Mouse (Mus musculus) kidney, postnatal 0 days (tissue): ENCODE results near the gene Gse1. TPM values are rescaled to one million over a fixed set of nuclear protein-coding genes. Genes with fewer than 3 reads are reported as not detected.

Experiments
- ATAC-seq: fragments of 200-750 bp; cut with Nextera tagmentation; replicated peaks from 2 replicates; pipeline ENCODE4 v1.8.0; 2017; ENCODE audit warnings: low read depth, moderate number of reproducible peaks, moderate TSS enrichment, moderate library complexity; ENCODE audit not compliant: low FRiP score
- DNase-seq: peaks from one replicate; pipeline ENCODE4 v3.0.0-alpha.2; 2016; ENCODE audit warnings: low spot score
- H3K27ac ChIP-seq: fragments of 300-500 bp; sonication (generic); 2 replicates; pipeline ENCODE4 v1.5.1; 2014; ENCODE audit warnings: mild to moderate bottlenecking
- H3K27me3 ChIP-seq: fragments of 300-500 bp; sonication (generic); 2 replicates; pipeline ENCODE4 v1.6.1; 2014; ENCODE audit warnings: low read length, mixed read lengths; ENCODE audit not compliant: insufficient read depth
- H3K36me3 ChIP-seq: fragments of 300-500 bp; sonication (generic); 2 replicates; pipeline ENCODE4 v1.6.1; 2014; ENCODE audit warnings: low read length, mixed read lengths; ENCODE audit not compliant: insufficient read depth
- H3K4me1 ChIP-seq: fragments of 300-500 bp; sonication (generic); replicated peaks from 2 replicates; pipeline ENCODE4 v1.6.1; 2014; ENCODE audit warnings: antibody characterized with exemption, low read length, mixed read lengths; ENCODE audit not compliant: insufficient read depth
- H3K4me2 ChIP-seq: fragments of 300-500 bp; sonication (generic); 2 replicates; pipeline ENCODE4 v1.6.1; 2014; ENCODE audit warnings: mild to moderate bottlenecking, low read length, moderate library complexity, mixed read lengths
- H3K4me3 ChIP-seq: fragments of 300-500 bp; sonication (generic); replicated peaks from 2 replicates; pipeline ENCODE4 v1.5.1; 2014; ENCODE audit warnings: low read depth, low read length
- H3K9ac ChIP-seq: fragments of 300-500 bp; sonication (generic); 2 replicates; pipeline ENCODE4 v1.6.1; 2014; ENCODE audit warnings: low read depth, low read length
- H3K9me3 ChIP-seq: fragments of 300-500 bp; sonication (generic); replicated peaks from 2 replicates; pipeline ENCODE4 v1.6.1; 2016; ENCODE audit warnings: low read length, inconsistent platforms, mixed read lengths
- CTCF ChIP-seq: IDR thresholded peaks from 2 replicates; pipeline ENCODE4 v1.5.1; 2016; ENCODE audit warnings: antibody characterized with exemption, low read depth, mild to moderate bottlenecking, moderate library complexity
- WGBS: fragments of 180-500 bp; shearing (Covaris S2); extraction: QIAGEN DNeasy Blood & Tissue Kit; methylation state at CpG from one replicate; pipeline ENCODE4 v1.1.7; 2014; 5-methylcytosine and 5-hydroxymethylcytosine counted together
- polyA plus RNA-seq: library from polyadenylated mRNA; unstranded; fragments of >200 nt; fragmentation: Nextera tagmentation; extraction: Ambion mirVana; gene quantifications from 2 replicates; pipeline ENCODE4 v1.2.1, GENCODE M21; 2015

The Gse1 gene
- polyA plus RNA-seq, 1 experiment from 2014 or later = 8.4 TPM

GRCm38 (mm10) chr8:120497503-120497946 lies 269.3 kb downstream of the Gse1 start:
- ATAC-seq = no peak
- Histone ChIP-seq H3K27me3 (no peaks in the 10 kb centered on the region), H3K9me3 (no peaks in the 10 kb centered on the region), H3K4me3 (no peak overlapping the region), H3K27ac (no peak overlapping the region), H3K36me3 (no peaks in the 10 kb centered on the region), H3K4me1 (peaks cover 70% of the 10 kb centered on the region), H3K4me2 (no peak overlapping the region), H3K9ac (no peak overlapping the region)
- 45% methylated on average over 11 of the region's 11 CpGs for WGBS
- no peak for DNase-seq
- TF ChIP-seq CTCF = no peak

GRCm38 (mm10) chr8:120498349-120498831 lies 270.1 kb downstream of the Gse1 start:
- Histone ChIP-seq H3K4me1 (peaks cover 63% of the 10 kb centered on the region), H3K27ac (peak overlapping the region; percentile 64; the same call in 1 of the 2 replicates), H3K4me3 (no peak overlapping the region), H3K9ac (0 out of 2 replicates have a peak overlapping the region, but pooled peaks have one; percentile 14), H3K36me3 (no peaks in the 10 kb centered on the region), H3K27me3 (no peaks in the 10 kb centered on the region), H3K4me2 (peak overlapping the region; percentile 0; the same call in 1 of the 2 replicates), H3K9me3 (no peaks in the 10 kb centered on the region)
- ATAC-seq = peak; percentile 5; the same call in 1 of the 2 replicates
- TF ChIP-seq CTCF = no peak
- no peak for DNase-seq
- WGBS = 23% methylated on average over 4 of the region's 4 CpGs

GRCm38 (mm10) chr8:120498926-120499605 lies 270.8 kb downstream of the Gse1 start:
- H3K4me1 ChIP-seq = peaks cover 59% of the 10 kb centered on the region
- H3K9ac ChIP-seq = no peak overlapping the region
- WGBS = 28% methylated on average over 9 of the region's 9 CpGs
- TF ChIP-seq CTCF = no peak
- no peak overlapping the region for H3K4me3 ChIP-seq
- H3K27me3 ChIP-seq = no peaks in the 10 kb centered on the region
- H3K4me2 ChIP-seq = 0 out of 2 replicates have a peak overlapping the region, but pooled peaks have one; percentile 0
- no peaks in the 10 kb centered on the region for H3K36me3 ChIP-seq
- ATAC-seq (peak; percentile 74), DNase-seq (no peak)
- no peaks in the 10 kb centered on the region for H3K9me3 ChIP-seq
- H3K27ac ChIP-seq = peak overlapping the region; percentile 64

- H3K9ac ChIP-seq = no peak overlapping the region
- 74% methylated on average over 8 of the region's 8 CpGs for WGBS
Observed at GRCm38 (mm10) chr8:120500701-120501261, 272.5 kb downstream of the Gse1 start.

GRCm38 (mm10) chr8:120501426-120501825 lies 273.2 kb downstream of the Gse1 start:
- peaks cover 64% of the 10 kb centered on the region for H3K4me1 ChIP-seq
- H3K36me3 ChIP-seq = no peaks in the 10 kb centered on the region
- H3K27me3 ChIP-seq = no peaks in the 10 kb centered on the region
- H3K4me3 ChIP-seq = no peak overlapping the region
- H3K9me3 ChIP-seq = no peaks in the 10 kb centered on the region
- H3K27ac ChIP-seq = 0 out of 2 replicates have a peak overlapping the region, but pooled peaks have one; percentile 6
- DNase-seq = no peak
- no peak for ATAC-seq
- no peak overlapping the region for H3K9ac ChIP-seq
- no peak overlapping the region for H3K4me2 ChIP-seq
- TF ChIP-seq CTCF = no peak
- WGBS = 89% methylated on average over 5 of the region's 5 CpGs

More at GRCm38 (mm10) chr8:120500701-120501261, 272.5 kb downstream of the Gse1 start:
- 0 out of 2 replicates have a peak overlapping the region, but pooled peaks have one; percentile 25 for H3K27ac ChIP-seq
- no peak for ATAC-seq
- no peak for TF ChIP-seq CTCF
- DNase-seq = no peak
- H3K4me3 ChIP-seq = no peak overlapping the region
- peaks cover 61% of the 10 kb centered on the region for H3K4me1 ChIP-seq
- no peaks in the 10 kb centered on the region for H3K27me3 ChIP-seq
- no peaks in the 10 kb centered on the region for H3K9me3 ChIP-seq
- no peak overlapping the region for H3K4me2 ChIP-seq
- H3K36me3 ChIP-seq = no peaks in the 10 kb centered on the region

GRCm38 (mm10) chr8:120502428-120502827 lies 274.2 kb downstream of the Gse1 start:
- peaks cover 56% of the 10 kb centered on the region for H3K4me1 ChIP-seq
- H3K36me3 ChIP-seq = no peaks in the 10 kb centered on the region
- WGBS = 64% methylated on average over 5 of the region's 5 CpGs
- no peaks in the 10 kb centered on the region for H3K27me3 ChIP-seq
- TF ChIP-seq CTCF = no peak
- H3K9me3 ChIP-seq = no peaks in the 10 kb centered on the region
- no peak for DNase-seq
- no peak overlapping the region for H3K4me3 ChIP-seq
- no peak overlapping the region for H3K4me2 ChIP-seq
- no peak for ATAC-seq
- H3K27ac ChIP-seq = no peak overlapping the region
- no peak overlapping the region for H3K9ac ChIP-seq
